Mouse (Mus musculus) small intestine, adult 2 months (tissue): Measurements from ENCODE around the gene Spata4. TPM values are rescaled to one million over a fixed set of nuclear protein-coding genes. Genes with fewer than 3 reads are reported as not detected.

Experiments used
- H3K27ac ChIP-seq: fragments of 200-500 bp; 2 replicates; pipeline ENCODE4 v1.5.1; 2012; ENCODE audit warnings: low read depth, low read length, control low read depth, inconsistent platforms; ENCODE audit not compliant: insufficient read depth
- H3K27me3 ChIP-seq: fragments of 200-500 bp; 2 replicates; pipeline ENCODE4 v1.6.1; 2012; ENCODE audit warnings: mild to moderate bottlenecking, moderate library complexity, low read length, inconsistent platforms; ENCODE audit not compliant: control insufficient read depth, insufficient read depth
- H3K36me3 ChIP-seq: fragments of 200-500 bp; 2 replicates; pipeline ENCODE4 v1.6.1; 2012; ENCODE audit warnings: mild to moderate bottlenecking, low read length, control low read depth, inconsistent platforms; ENCODE audit not compliant: control insufficient read depth, insufficient read depth
- H3K4me1 ChIP-seq: fragments of 200-500 bp; 2 replicates; pipeline ENCODE4 v1.6.1; 2012; ENCODE audit warnings: low read length, inconsistent platforms, mixed read lengths; ENCODE audit not compliant: control insufficient read depth, insufficient read depth, insufficient read length
- H3K4me3 ChIP-seq: fragments of 200-500 bp; 2 replicates; pipeline ENCODE4 v1.5.1; 2012; ENCODE audit warnings: low read depth, mild to moderate bottlenecking, control low read depth, inconsistent platforms, low read length, moderate library complexity
- CTCF ChIP-seq: fragments of 200-500 bp; IDR thresholded peaks from 2 replicates; pipeline ENCODE4 v1.5.1; 2012; ENCODE audit warnings: low read depth, mild to moderate bottlenecking, control low read depth, inconsistent platforms, low read length, moderate library complexity, mixed read lengths; ENCODE audit not compliant: insufficient replicate concordance, insufficient read length; ENCODE audit errors: extremely low read depth
- POLR2A ChIP-seq: fragments of 200-500 bp; IDR thresholded peaks from 2 replicates; pipeline ENCODE4 v1.6.1; 2012; ENCODE audit warnings: low read depth, mild to moderate bottlenecking, control low read depth, inconsistent platforms, low read length, moderate library complexity
- WGBS: fragments of 180-500 bp; shearing (Covaris S2); methylation state at CpG from one replicate; pipeline ENCODE4 v1.1.7; 2018; 5-methylcytosine and 5-hydroxymethylcytosine counted together
- polyA plus RNA-seq: library from polyadenylated mRNA; depleted of rRNA; stranded (reverse); fragments of >200 nt; gene quantifications from 2 replicates; pipeline ENCODE4 v1.2.3, GENCODE M21; 2012

The Spata4 gene
- polyA plus RNA-seq, 1 experiment = not detected

DNA sequence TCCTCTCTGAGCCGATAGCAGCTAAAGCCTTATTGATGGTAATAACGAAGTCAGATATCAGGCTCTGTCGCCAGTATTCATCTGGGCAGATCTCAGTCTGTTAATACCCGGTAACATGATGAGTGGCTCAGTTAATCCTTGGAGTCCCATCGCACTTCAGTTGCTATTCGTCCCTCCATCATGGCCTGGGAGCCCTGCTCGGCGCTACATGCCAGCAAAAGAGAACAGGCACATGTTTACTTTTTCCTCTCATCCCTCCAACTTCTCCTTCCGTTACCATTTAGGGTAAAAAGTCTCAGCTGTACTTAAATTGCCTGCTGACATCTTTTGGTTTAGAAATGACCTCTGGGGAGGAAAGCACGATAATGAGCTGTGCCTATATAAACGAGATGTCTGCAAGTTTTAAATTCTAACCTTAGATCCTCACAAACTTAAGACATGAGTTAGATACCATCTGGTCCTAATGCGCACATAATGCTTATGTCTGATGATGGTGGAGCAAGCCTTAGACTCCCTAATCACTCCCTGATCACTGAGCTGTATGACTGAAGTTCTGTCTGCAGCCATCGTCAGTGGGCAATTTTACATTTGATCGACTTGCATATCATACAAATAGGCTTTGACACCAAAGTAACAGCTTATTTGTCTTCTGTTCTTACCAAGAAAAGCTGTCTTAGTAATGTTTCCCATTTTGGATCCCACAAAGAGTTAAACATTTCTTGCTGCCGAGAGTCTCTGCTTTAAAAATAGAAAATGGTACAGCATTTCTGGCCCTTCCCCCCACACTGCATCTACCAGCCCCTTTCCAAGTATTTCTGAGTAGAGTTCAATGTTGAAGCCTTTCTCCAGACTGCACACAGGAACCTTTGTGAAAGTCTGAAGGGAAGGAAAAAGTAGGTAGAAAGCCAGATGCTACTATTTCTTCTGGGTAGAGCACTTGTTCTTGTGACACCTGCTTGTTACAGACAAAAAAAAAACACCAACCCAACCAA, 29.7 kb upstream of the Spata4 start:
- Histone ChIP-seq H3K27ac (no peak overlapping the region; the same call in 1 of the 2 replicates), H3K4me1 (no peaks in the 10 kb centered on the region), H3K36me3 (no peaks in the 10 kb centered on the region), H3K4me3 (no peak overlapping the region), H3K27me3 (no peaks in the 10 kb centered on the region)
- no peak for TF ChIP-seq CTCF
- no peak for TF ChIP-seq POLR2A
- 76% methylated on average over 15 of the region's 15 CpGs for WGBS

DNA sequence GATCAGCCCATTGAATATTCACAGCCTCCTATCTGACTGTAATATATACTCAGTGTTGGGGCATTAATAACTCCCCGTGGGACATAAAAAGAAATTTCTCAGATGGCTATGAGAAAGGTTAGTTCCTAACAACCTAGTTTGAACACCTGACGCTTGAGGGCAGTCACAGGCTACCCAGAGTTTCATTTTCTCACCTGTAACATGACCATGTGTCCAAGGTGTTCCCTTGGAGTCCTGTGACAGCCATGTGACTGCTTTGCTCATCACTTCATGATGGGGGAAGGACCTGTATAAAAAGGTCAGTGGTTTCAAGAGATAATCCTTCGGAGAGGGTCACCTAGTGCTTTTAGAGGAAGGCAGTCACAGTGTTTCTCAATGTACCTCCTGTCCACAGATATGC, 19.1 kb upstream of the Spata4 start:
- Histone ChIP-seq H3K4me3 (no peak overlapping the region), H3K27ac (no peak overlapping the region), H3K36me3 (no peaks in the 10 kb centered on the region), H3K4me1 (no peaks in the 10 kb centered on the region), H3K27me3 (no peaks in the 10 kb centered on the region)
- TF ChIP-seq CTCF (no peak), POLR2A (no peak)
- 79% methylated on average over 3 of the region's 3 CpGs for WGBS

DNA sequence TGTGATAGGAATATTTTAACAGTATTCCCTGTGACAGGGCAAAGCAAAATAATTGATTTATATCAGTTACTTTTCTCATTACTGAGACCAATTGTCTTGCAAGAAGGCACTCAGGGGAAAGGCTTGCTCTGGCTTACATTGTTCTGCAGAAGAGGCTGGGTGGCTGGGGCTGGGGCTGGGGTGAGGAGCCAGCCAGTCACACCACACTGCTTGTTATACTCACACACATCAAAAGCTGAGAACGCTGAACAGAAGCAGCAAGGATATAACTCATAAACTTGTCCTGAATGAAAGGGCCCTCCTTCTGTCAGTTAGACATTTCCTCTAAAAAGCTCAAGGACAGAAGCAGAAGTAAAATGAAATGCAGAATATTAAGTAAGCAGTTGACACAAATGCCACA, 17.7 kb upstream of the Spata4 start:
- no peak overlapping the region for H3K4me3 ChIP-seq
- no peak for TF ChIP-seq CTCF
- TF ChIP-seq POLR2A = no peak
- no peaks in the 10 kb centered on the region for H3K4me1 ChIP-seq
- no peak overlapping the region for H3K27ac ChIP-seq
- no peaks in the 10 kb centered on the region for H3K36me3 ChIP-seq
- WGBS = 71% methylated on average over 1 of the region's 1 CpGs
- H3K27me3 ChIP-seq = no peaks in the 10 kb centered on the region

DNA sequence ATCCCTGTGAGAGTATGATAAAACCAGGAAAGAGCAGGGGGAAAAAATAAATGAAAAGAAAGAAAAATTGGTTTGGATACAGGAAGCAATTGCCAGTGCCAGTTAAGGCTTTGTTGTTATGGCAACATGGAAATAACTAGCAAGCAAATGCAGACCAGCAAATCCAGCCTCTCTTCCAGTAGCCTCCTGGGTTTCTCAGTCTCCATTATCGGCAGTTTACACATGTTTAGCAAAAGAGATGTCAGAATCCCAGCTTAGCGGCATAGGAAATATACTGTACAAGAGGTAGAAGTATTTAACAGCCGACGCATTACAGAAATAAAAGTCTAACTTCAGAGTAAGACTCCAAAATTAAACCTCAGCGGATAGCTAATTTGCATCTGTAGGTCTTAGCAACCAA, 5.9 kb upstream of the Spata4 start:
- H3K27ac ChIP-seq = no peak overlapping the region
- H3K27me3 ChIP-seq = no peaks in the 10 kb centered on the region
- no peaks in the 10 kb centered on the region for H3K4me1 ChIP-seq
- TF ChIP-seq CTCF = no peak
- no peak for TF ChIP-seq POLR2A
- no peaks in the 10 kb centered on the region for H3K36me3 ChIP-seq
- no peak overlapping the region for H3K4me3 ChIP-seq
- 90% methylated on average over 5 of the region's 5 CpGs for WGBS

DNA sequence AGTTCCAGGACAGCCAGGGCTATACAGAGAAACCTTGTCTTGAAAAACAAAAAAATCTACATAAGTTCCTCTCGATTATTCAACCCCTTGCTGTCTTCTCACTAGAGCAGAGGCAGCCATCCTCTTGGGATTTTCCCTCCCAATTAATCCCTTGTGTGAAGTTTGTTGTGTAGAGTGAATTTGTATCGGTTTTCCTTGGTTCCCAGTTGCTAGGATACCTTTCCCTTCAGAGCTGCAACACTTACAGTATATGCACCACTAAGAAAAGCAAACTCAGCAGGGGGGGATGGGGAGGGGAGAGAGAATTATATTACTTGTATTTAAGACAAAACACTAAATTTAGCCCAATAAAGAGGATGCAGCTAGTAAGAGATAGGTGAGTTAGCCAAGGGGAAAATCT, 4.5 kb upstream of the Spata4 start:
- H3K27ac ChIP-seq = no peak overlapping the region
- no peak overlapping the region for H3K4me3 ChIP-seq
- H3K4me1 ChIP-seq = no peaks in the 10 kb centered on the region
- no peaks in the 10 kb centered on the region for H3K36me3 ChIP-seq
- no peak for TF ChIP-seq CTCF
- TF ChIP-seq POLR2A = no peak
- no peaks in the 10 kb centered on the region for H3K27me3 ChIP-seq
- 62% methylated on average over 2 of the region's 2 CpGs for WGBS

DNA sequence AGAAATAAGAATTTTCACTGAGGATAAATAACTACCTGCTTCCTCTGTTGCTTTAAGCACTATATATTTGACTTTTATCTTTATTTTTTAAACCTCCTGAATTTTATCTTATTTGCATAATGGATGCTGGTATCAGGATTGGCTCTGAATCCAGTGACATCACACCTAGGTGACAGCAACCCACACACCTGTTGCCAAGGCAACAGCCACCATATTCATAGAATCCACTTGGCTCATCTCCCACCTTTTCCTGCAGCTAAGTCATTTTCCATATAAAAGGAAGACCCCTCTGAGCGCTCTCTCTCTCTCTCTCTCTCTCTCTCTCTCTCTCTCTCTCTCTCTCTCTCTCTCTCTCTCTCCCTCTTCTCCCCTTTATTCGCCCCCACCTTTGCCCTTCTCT, 3.6 kb upstream of the Spata4 start:
- Histone ChIP-seq H3K36me3 (no peaks in the 10 kb centered on the region), H3K27ac (no peak overlapping the region), H3K27me3 (no peaks in the 10 kb centered on the region), H3K4me1 (no peaks in the 10 kb centered on the region), H3K4me3 (no peak overlapping the region)
- WGBS = 88% methylated on average over 2 of the region's 2 CpGs
- TF ChIP-seq CTCF = no peak
- no peak for TF ChIP-seq POLR2A

DNA sequence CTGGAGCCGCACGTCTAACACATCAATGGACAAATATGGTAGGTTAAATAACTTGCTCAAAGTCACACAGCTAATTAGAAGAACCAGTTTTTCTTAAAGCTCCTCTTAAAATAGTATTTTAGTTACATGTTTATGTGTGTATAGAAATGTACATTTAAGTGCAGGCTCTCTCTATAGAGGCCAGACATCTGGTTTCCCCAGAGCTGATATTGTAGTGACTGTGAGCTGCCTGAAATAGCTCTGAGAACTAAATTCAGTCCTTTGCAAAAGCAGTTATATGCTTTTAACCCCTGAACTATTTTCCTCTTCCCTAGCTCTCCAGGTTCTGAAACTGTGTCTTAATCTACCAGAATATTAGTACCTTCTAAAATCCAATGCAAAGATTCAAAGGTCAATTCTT, 3.2 kb upstream of the Spata4 start:
- no peak for TF ChIP-seq POLR2A
- 81% methylated on average over 2 of the region's 2 CpGs for WGBS
- Histone ChIP-seq H3K4me1 (no peaks in the 10 kb centered on the region), H3K27ac (no peak overlapping the region), H3K27me3 (no peaks in the 10 kb centered on the region), H3K4me3 (no peak overlapping the region), H3K36me3 (no peaks in the 10 kb centered on the region)
